Mouse (Mus musculus): Measurements from ENCODE around the gene Depp1.

GRCm38 (mm10) chr6:116677321-116677720 lies 26.9 kb downstream of the Depp1 start:
- TF ChIP-seq POLR2A (IDR thresholded peaks at IDR 0.05; ENCODE audit: borderline replicate concordance, extremely low read depth, low read depth, low read length): no peak
- no peak for TF ChIP-seq CTCF (IDR thresholded peaks at IDR 0.05; ENCODE audit: insufficient read depth, low read length)

Measured in lung, adult 2 months (tissue).